Mouse (Mus musculus) ES-Bruce4 (cell line): ENCODE measurements around the gene Gm3233.
"Not testable (repeated sequence)": the region's sequence is repeated elsewhere in the genome, so short reads cannot be mapped to it uniquely, and the experiment has no call there.

Experiments
- CTCF ChIP-seq: IDR thresholded peaks from one replicate; pipeline ENCODE4 v1.8.1; 2011; ENCODE audit warnings: low read depth, low read length
- EP300 ChIP-seq: IDR thresholded peaks from 2 replicates; pipeline ENCODE4 v1.6.1; 2011; ENCODE audit warnings: low read depth, low read length; ENCODE audit not compliant: insufficient read depth

GRCm38 (mm10) chr10:77798164-77798920, 38.9 kb upstream of the Gm3233 start:
- not testable (repeated sequence) for TF ChIP-seq CTCF, EP300
